Mouse (Mus musculus): ENCODE data around the gene Ttc23. TPM values are rescaled to one million over a fixed set of nuclear protein-coding genes. Genes with fewer than 3 reads are reported as not detected.

The Ttc23 gene
- total RNA-seq, 2 experiments from 2014 or later: 6.2 to 9.0 TPM

- no peak for DNase-seq
Observed at GRCm38 (mm10) chr7:67803857-67804215, 156.6 kb downstream of the Ttc23 start.

Small RNAs within 50 kb of the gene (microRNA-seq; reads per million reads assigned to microRNA genes)
- gene Gm23844: 0 reads per million in 2 experiments

Other genes with a start within 250 kb of the Ttc23 start
- 10 to 100 TPM; 38.3 to 46.2 TPM for gene Lrrc28, start 2.1 kb upstream of the Ttc23 start, total RNA-seq (2021)
- 10 to 100 TPM; 19.8 to 20.9 TPM for gene Synm, start 112.3 kb downstream of the Ttc23 start, total RNA-seq (2021)